Mouse (Mus musculus) layer of hippocampus, adult 2 months (tissue): ENCODE measurements around the gene Aftph. TPM values are rescaled to one million over a fixed set of nuclear protein-coding genes. Genes with fewer than 3 reads are reported as not detected.

Experiments
- DNase-seq, 2 experiments: peaks; one replicate each; pipeline ENCODE4 v3.0.0; 2022; ENCODE audit warnings: low spot score in 2 of 2
- H3K27ac ChIP-seq: fragments of 200-600 bp; 2 replicates; pipeline ENCODE4 v1.8.1; 2022
- H3K4me3 ChIP-seq: fragments of 200-600 bp; 2 replicates; pipeline ENCODE4 v1.8.1; 2022; ENCODE audit warnings: mild to moderate bottlenecking
- CTCF ChIP-seq: fragments of 200-600 bp; conservative IDR thresholded peaks from 2 replicates; pipeline ENCODE4 v1.8.1; 2022; ENCODE audit warnings: antibody characterized with exemption, mild to moderate bottlenecking, moderate library complexity
- total RNA-seq, 2 experiments: library from RNA; stranded (reverse); gene quantifications; 2 replicates each; pipeline ENCODE4 v1.2.3; 2021

The Aftph gene
- total RNA-seq, 2 experiments from 2014 or later: 79.0 to 81.7 TPM

DNA sequence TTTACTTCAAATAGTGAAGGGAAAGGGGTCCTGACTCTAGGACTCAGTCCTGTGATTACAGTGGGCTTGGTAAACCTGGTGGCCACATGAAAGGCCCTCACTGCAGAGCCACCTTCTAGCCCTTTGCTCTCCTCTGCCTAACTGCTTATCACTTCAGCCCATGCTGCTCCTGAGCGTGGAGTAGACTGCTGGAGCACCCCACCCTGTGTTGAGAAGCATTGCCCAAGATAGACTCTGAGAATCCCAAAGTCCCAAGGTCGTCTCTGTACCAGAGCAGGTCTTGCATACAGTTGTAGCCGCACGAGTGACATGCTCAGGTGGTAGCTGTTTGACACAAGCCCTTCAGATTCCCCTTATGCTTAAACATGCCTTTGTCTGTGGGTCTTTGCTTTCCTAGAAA, 105.3 kb downstream of the Aftph start:
- no peak for TF ChIP-seq CTCF
- DNase-seq: no peak
- Histone ChIP-seq H3K27ac (no peak overlapping the region), H3K4me3 (no peak overlapping the region)

DNA sequence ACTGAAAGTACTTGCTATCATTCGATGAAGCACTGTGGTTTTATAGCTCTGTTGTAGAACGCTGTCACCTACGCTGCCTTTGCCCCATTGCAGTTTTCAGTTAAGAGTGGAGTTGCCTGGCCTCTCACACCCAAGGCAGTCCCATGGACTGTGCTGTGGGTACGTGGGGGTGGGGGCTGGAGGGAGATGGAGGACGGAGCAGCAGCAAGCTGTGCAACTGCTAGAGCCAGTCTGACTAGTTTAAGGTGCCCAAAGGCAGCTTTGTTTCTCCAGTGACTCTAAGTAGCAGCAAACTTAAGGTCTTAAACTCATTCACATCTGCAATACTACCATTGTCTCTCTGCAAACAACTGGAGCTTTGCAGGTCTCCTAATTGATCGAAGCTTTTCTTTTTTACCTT, 105.7 kb downstream of the Aftph start:
- TF ChIP-seq CTCF: no peak
- H3K4me3 ChIP-seq: no peak overlapping the region
- H3K27ac ChIP-seq: no peak overlapping the region
- DNase-seq: no peak

Other genes with a start within 250 kb of the Aftph start
- 10 to 100 TPM; 21.5 to 25.6 TPM for gene Sertad2, start 198.3 kb downstream of the Aftph start, total RNA-seq
- 10 to 100 TPM; 75.8 to 76.3 TPM for gene Lgalsl, start 89.5 kb upstream of the Aftph start, total RNA-seq